Mouse (Mus musculus) bone marrow macrophage, adult 2 months (primary cell): Measurements from ENCODE around the gene Actl6b. TPM values are rescaled to one million over a fixed set of nuclear protein-coding genes. Genes with fewer than 3 reads are reported as not detected.

Experiments
- H3K27ac ChIP-seq: 2 replicates; pipeline ENCODE4 v1.5.1; 2012; ENCODE audit warnings: low read depth, low read length; ENCODE audit not compliant: insufficient read depth
- H3K4me1 ChIP-seq: 2 replicates; pipeline ENCODE4 v1.6.1; 2012; ENCODE audit warnings: low read length; ENCODE audit not compliant: control insufficient read depth, insufficient read depth
- H3K4me3 ChIP-seq: 2 replicates; pipeline ENCODE4 v1.5.1; 2012; ENCODE audit warnings: mild to moderate bottlenecking, low read length, moderate library complexity; ENCODE audit not compliant: insufficient read depth
- CTCF ChIP-seq: IDR thresholded peaks from 2 replicates; pipeline ENCODE4 v1.5.1; 2012; ENCODE audit warnings: low read depth, mild to moderate bottlenecking, low read length, moderate library complexity
- POLR2A ChIP-seq: IDR thresholded peaks from 2 replicates; pipeline ENCODE4 v1.6.1; 2012; ENCODE audit warnings: mild to moderate bottlenecking, low read depth, low read length, borderline replicate concordance
- polyA plus RNA-seq: library from polyadenylated mRNA; stranded (reverse); fragments of >200 nt; gene quantifications from 2 replicates; pipeline ENCODE4 v1.2.4, GENCODE M21; 2012; ENCODE audit not compliant: missing spikeins, insufficient read depth, insufficient read length

Actl6b gene
- polyA plus RNA-seq, 1 experiment, result not detected

GRCm38 (mm10) chr5:137561556-137561955 is 8.2 kb downstream of the Actl6b start:
- no peak for TF ChIP-seq CTCF
- no peak for TF ChIP-seq POLR2A
- H3K4me3 ChIP-seq, result no peak overlapping the region
- peaks cover 3% of the 10 kb centered on the region for H3K4me1 ChIP-seq
- no peak overlapping the region for H3K27ac ChIP-seq

GRCm38 (mm10) chr5:137562965-137563364 is 9.6 kb downstream of the Actl6b start:
- H3K4me1 ChIP-seq, result peaks cover 3% of the 10 kb centered on the region
- H3K27ac ChIP-seq, result no peak overlapping the region
- TF ChIP-seq POLR2A, result no peak
- TF ChIP-seq CTCF, result no peak
- H3K4me3 ChIP-seq, result no peak overlapping the region

GRCm38 (mm10) chr5:137565744-137566143 is 12.4 kb downstream of the Actl6b start:
- Histone ChIP-seq H3K4me3 (no peak overlapping the region), H3K27ac (no peak overlapping the region), H3K4me1 (peaks cover 18% of the 10 kb centered on the region)
- no peak for TF ChIP-seq CTCF

- no peak overlapping the region for H3K4me3 ChIP-seq
- peaks cover 18% of the 10 kb centered on the region for H3K4me1 ChIP-seq
- TF ChIP-seq CTCF (no peak), POLR2A (no peak)
- H3K27ac ChIP-seq, result no peak overlapping the region
These were observed 13.1 kb downstream of the Actl6b start for GRCm38 (mm10) chr5:137566416-137566815.

- TF ChIP-seq POLR2A, result no peak
- TF ChIP-seq CTCF, result no peak
These were observed 15.0 kb downstream of the Actl6b start for GRCm38 (mm10) chr5:137568223-137568798.

GRCm38 (mm10) chr5:137569031-137569430 is 15.7 kb downstream of the Actl6b start:
- no peak overlapping the region for H3K4me3 ChIP-seq
- no peak overlapping the region for H3K27ac ChIP-seq
- TF ChIP-seq POLR2A (no peak), CTCF (no peak)
- H3K4me1 ChIP-seq, result peaks cover 14% of the 10 kb centered on the region

More at GRCm38 (mm10) chr5:137568223-137568798, 15.0 kb downstream of the Actl6b start:
- no peak overlapping the region for H3K27ac ChIP-seq
- H3K4me3 ChIP-seq, result no peak overlapping the region
- H3K4me1 ChIP-seq, result peaks cover 14% of the 10 kb centered on the region

- TF ChIP-seq CTCF (no peak), POLR2A (no peak)
- H3K4me1 ChIP-seq, result peaks cover 14% of the 10 kb centered on the region
- H3K27ac ChIP-seq, result no peak within 1 kb of the TSS
- no peak within 1 kb of the TSS for H3K4me3 ChIP-seq
These were observed 16.3 kb downstream of the Actl6b start, which contains the start of gene Tfr2 for GRCm38 (mm10) chr5:137569665-137570064. Gene Tfr2 (plus strand): TSS chr5:137569840.

- H3K4me1 ChIP-seq, result peaks cover 14% of the 10 kb centered on the region
- no peak overlapping the region for H3K4me3 ChIP-seq
These were observed 16.9 kb downstream of the Actl6b start for GRCm38 (mm10) chr5:137570181-137570580.

GRCm38 (mm10) chr5:137570691-137571586 is 17.6 kb downstream of the Actl6b start:
- Histone ChIP-seq H3K27ac (no peak overlapping the region), H3K4me3 (no peak overlapping the region), H3K4me1 (peaks cover 14% of the 10 kb centered on the region)
- TF ChIP-seq POLR2A (no peak), CTCF (no peak)

More at GRCm38 (mm10) chr5:137570181-137570580, 16.9 kb downstream of the Actl6b start:
- no peak for TF ChIP-seq CTCF
- TF ChIP-seq POLR2A, result no peak
- no peak overlapping the region for H3K27ac ChIP-seq

- TF ChIP-seq CTCF, result no peak
- TF ChIP-seq POLR2A, result no peak
- H3K4me3 ChIP-seq, result no peak overlapping the region
- peaks cover 8% of the 10 kb centered on the region for H3K4me1 ChIP-seq
- H3K27ac ChIP-seq, result no peak overlapping the region
These were observed 21.2 kb downstream of the Actl6b start for GRCm38 (mm10) chr5:137574470-137574901.
